Mouse (Mus musculus) inflammation-experienced regulatory T-cells, adult 16 weeks (primary cell): ENCODE results near the gene Gipc3. TPM values are rescaled to one million over a fixed set of nuclear protein-coding genes. Genes with fewer than 3 reads are reported as not detected.

Experiments used
- polyA plus RNA-seq: library from polyadenylated mRNA; unstranded; fragments of 100-300 nt; shearing (Covaris generic); gene quantifications from one replicate; pipeline ENCODE4 v1.2.1, GENCODE M21; 2017

The Gipc3 gene
- polyA plus RNA-seq, 1 experiment from 2014 or later, result 0.16 TPM

Other genes starting within 250 kb of the Gipc3 start
- not detected for gene Creb3l3, start 244.4 kb downstream of the Gipc3 start, polyA plus RNA-seq
- 51.7 TPM for gene Map2k2, start 237.4 kb downstream of the Gipc3 start, polyA plus RNA-seq
- 43.0 TPM for gene Zbtb7a, start 208.0 kb downstream of the Gipc3 start, polyA plus RNA-seq
- 51.7 TPM for gene Pias4, start 175.3 kb downstream of the Gipc3 start, polyA plus RNA-seq
- gene Eef2, start 166.6 kb downstream of the Gipc3 start, polyA plus RNA-seq, result 783 TPM
- 6.7 TPM for gene Dapk3, start 160.3 kb downstream of the Gipc3 start, polyA plus RNA-seq
- not detected for gene 4930442H23Rik, start 159.4 kb downstream of the Gipc3 start, polyA plus RNA-seq
- 0.22 TPM for gene Nmrk2, start 141.2 kb downstream of the Gipc3 start, polyA plus RNA-seq
- 10.3 TPM for gene Atcay, start 112.4 kb downstream of the Gipc3 start, polyA plus RNA-seq
- gene Zfr2, start 110.1 kb downstream of the Gipc3 start, polyA plus RNA-seq, result 5.8 TPM
- 166 TPM for gene Matk, start 90.3 kb downstream of the Gipc3 start, polyA plus RNA-seq
- 109 TPM for gene Mrpl54, start 76.3 kb downstream of the Gipc3 start, polyA plus RNA-seq
- 68.0 TPM for gene Apba3, start 76.3 kb downstream of the Gipc3 start, polyA plus RNA-seq
- gene Tjp3, start 51.7 kb downstream of the Gipc3 start, polyA plus RNA-seq, result 28.8 TPM
- 52.4 TPM for gene Pip5k1c, start 50.3 kb downstream of the Gipc3 start, polyA plus RNA-seq
- 39.4 TPM for gene Cactin, start 22.2 kb downstream of the Gipc3 start, polyA plus RNA-seq
- gene Tbxa2r, start 14.5 kb downstream of the Gipc3 start, polyA plus RNA-seq, result 67.8 TPM
- gene Hmg20b, start 7.2 kb upstream of the Gipc3 start, polyA plus RNA-seq, result 36.0 TPM
- 1.9 TPM for gene Mfsd12, start 14.2 kb upstream of the Gipc3 start, polyA plus RNA-seq
- gene 4930404N11Rik, start 22.6 kb upstream of the Gipc3 start, polyA plus RNA-seq, result 1.8 TPM
- gene Fzr1, start 35.2 kb upstream of the Gipc3 start, polyA plus RNA-seq, result 27.4 TPM
- 52.8 TPM for gene Dohh, start 41.2 kb upstream of the Gipc3 start, polyA plus RNA-seq
- gene Gm48551, start 41.2 kb upstream of the Gipc3 start, polyA plus RNA-seq, result 6.0 TPM
- gene Gm48552, start 45.7 kb upstream of the Gipc3 start, polyA plus RNA-seq, result 1.4 TPM
- 7.1 TPM for gene Smim24, start 49.8 kb upstream of the Gipc3 start, polyA plus RNA-seq
- gene Nfic, start 112.4 kb upstream of the Gipc3 start, polyA plus RNA-seq, result 25.4 TPM
- gene Celf5, start 139.4 kb upstream of the Gipc3 start, polyA plus RNA-seq, result 0.60 TPM
- gene Ncln, start 153.1 kb upstream of the Gipc3 start, polyA plus RNA-seq, result 144 TPM
- 78.3 TPM for gene S1pr4, start 156.9 kb upstream of the Gipc3 start, polyA plus RNA-seq
- 32.8 TPM for gene Gna15, start 181.0 kb upstream of the Gipc3 start, polyA plus RNA-seq
- 6.9 TPM for gene Gna11, start 201.9 kb upstream of the Gipc3 start, polyA plus RNA-seq
- 181 TPM for gene Aes, start 216.2 kb upstream of the Gipc3 start, polyA plus RNA-seq
- gene Tle2, start 231.3 kb upstream of the Gipc3 start, polyA plus RNA-seq, result 3.9 TPM